Mouse (Mus musculus): ENCODE results near the gene Adgrg2. TPM values are rescaled to one million over a fixed set of nuclear protein-coding genes. Genes with fewer than 3 reads are reported as not detected.

The Adgrg2 gene
- total and polyA plus RNA-seq, 3 experiments = not detected

DNA sequence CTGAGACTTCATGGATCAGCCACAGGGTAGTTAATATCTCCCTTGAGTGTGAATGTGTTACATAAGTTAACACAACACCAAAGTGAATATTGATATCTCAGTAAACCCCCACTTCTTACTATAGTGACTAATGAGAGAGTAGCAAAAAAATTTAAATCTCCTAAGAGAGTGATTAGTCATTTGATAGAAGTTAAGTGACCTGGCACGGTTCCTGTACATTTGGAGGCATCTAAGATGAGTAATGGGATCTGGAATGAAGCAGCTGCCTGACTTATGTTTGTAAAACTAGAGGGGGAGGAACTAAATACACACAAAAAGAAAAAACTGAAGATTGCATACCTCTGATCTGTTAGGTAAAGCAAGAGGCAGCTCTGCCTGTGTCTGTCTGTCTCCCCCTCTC, 118.6 kb downstream of the Adgrg2 start:
- in situ Hi-C loops (cut with MboI; ENCODE audit: low pct_ligation_motif_present, low pct_unique_long_range_greater_than_20kb, low sequenced_read_pairs) (no loop called here), dilution Hi-C loops (cut with MboI; ENCODE audit: extremely low pct_ligation_motif_present, extremely low pct_unique_long_range_greater_than_20kb, low sequenced_read_pairs) (no loop called here)
- TF ChIP-seq CTCF (conservative IDR thresholded peaks at IDR 0.05 in 1 of 2, IDR thresholded peaks at IDR 0.05 in 1 of 2; ENCODE audit: low read depth in 2 of 2, low read length in 2 of 2) (no peak), NELFE (IDR thresholded peaks at IDR 0.05; ENCODE audit: low read depth, low read length) (no peak), IRF4 (IDR thresholded peaks at IDR 0.05; ENCODE audit: low read depth, low read length) (no peak), MYC (IDR thresholded peaks at IDR 0.05; ENCODE audit: low read depth, low read length) (no peak), SMC3 (IDR thresholded peaks at IDR 0.05; ENCODE audit: low read depth, low read length) (no peak), TCF12 (IDR thresholded peaks at IDR 0.05; ENCODE audit: low read depth, low read length) (no peak), POLR2A (IDR thresholded peaks at IDR 0.05; ENCODE audit: low read depth, low read length) (no peak), MAX (IDR thresholded peaks at IDR 0.05; ENCODE audit: low read length) (no peak), ZC3H11A (IDR thresholded peaks at IDR 0.05; ENCODE audit: low read depth, low read length) (no peak), ELF1 (IDR thresholded peaks at IDR 0.05; ENCODE audit: low read depth, low read length) (no peak)
- Histone ChIP-seq H3K4me1 (ENCODE audit: control insufficient read depth in 1 of 2, insufficient read depth in 2 of 2) (no peaks in the 10 kb centered on the region), H3K79me2 (replicated peaks; ENCODE audit: control insufficient read depth, extremely low read depth, insufficient read depth, poor library complexity, severe bottlenecking) (0 out of 2 replicates have a peak, but pooled peaks cover 2% of the 10 kb centered on the region), H3K9ac (ENCODE audit: insufficient read depth, low read depth) (no peak overlapping the region), H3K4me3 (replicated peaks in 1 of 3; ENCODE audit: low read depth in 2 of 3, low read length in 2 of 3, poor library complexity in 1 of 3) (no peak overlapping the region), H3K9me3 (replicated peaks; ENCODE audit: low read length) (no peaks in the 10 kb centered on the region), H3K4me2 (ENCODE audit: insufficient read depth, low read depth, poor library complexity, severe bottlenecking) (no peak overlapping the region), H3K36me3 (replicated peaks in 1 of 2; ENCODE audit: control insufficient read depth in 1 of 2, insufficient read depth in 1 of 2, low read length in 1 of 2) (no peaks in the 10 kb centered on the region), H3K27me3 (replicated peaks) (no peaks in the 10 kb centered on the region), H3K27ac (ENCODE audit: insufficient read depth, low read depth) (no peak overlapping the region)
- no peak for DNase-seq (ENCODE audit: extremely low read depth)

DNA sequence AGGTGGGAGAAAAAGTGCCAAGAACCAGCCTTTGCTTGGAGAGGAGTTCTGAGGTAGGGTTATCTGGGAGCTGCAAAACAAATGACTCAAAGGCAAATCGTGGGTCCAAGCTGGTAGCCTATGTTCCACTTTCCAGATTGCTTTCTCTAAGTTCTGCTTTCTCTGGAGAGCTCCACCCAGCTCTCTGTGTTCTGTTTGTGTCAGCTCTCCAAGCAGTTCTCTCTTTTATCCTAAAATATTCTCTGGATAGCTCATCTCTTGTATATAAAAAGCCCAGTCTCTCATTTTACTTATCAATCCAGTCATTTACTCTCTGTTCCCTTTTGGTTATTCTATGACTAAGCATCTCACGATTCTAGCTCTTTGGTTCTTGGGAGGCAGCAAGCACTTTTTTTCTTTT, 119.7 kb downstream of the Adgrg2 start:
- Histone ChIP-seq H3K9me3 (replicated peaks; ENCODE audit: low read length) (no peaks in the 10 kb centered on the region), H3K4me2 (ENCODE audit: insufficient read depth, low read depth, poor library complexity, severe bottlenecking) (no peak overlapping the region), H3K36me3 (replicated peaks in 1 of 2; ENCODE audit: control insufficient read depth in 1 of 2, insufficient read depth in 1 of 2, low read length in 1 of 2) (no peaks in the 10 kb centered on the region), H3K4me1 (ENCODE audit: control insufficient read depth in 1 of 2, insufficient read depth in 2 of 2) (no peaks in the 10 kb centered on the region), H3K27me3 (replicated peaks) (no peaks in the 10 kb centered on the region), H3K9ac (ENCODE audit: insufficient read depth, low read depth) (no peak overlapping the region), H3K27ac (ENCODE audit: insufficient read depth, low read depth) (no peak overlapping the region), H3K79me2 (replicated peaks; ENCODE audit: control insufficient read depth, extremely low read depth, insufficient read depth, poor library complexity, severe bottlenecking) (no peaks in the 10 kb centered on the region), H3K4me3 (replicated peaks in 1 of 3; ENCODE audit: low read depth in 2 of 3, low read length in 2 of 3, poor library complexity in 1 of 3) (no peak overlapping the region)
- in situ Hi-C loops (cut with MboI; ENCODE audit: low pct_ligation_motif_present, low pct_unique_long_range_greater_than_20kb, low sequenced_read_pairs) (no loop called here), dilution Hi-C loops (cut with MboI; ENCODE audit: extremely low pct_ligation_motif_present, extremely low pct_unique_long_range_greater_than_20kb, low sequenced_read_pairs) (no loop called here)
- TF ChIP-seq RAD21 (IDR thresholded peaks at IDR 0.05; ENCODE audit: low read depth, low read length) (no peak), MEF2A (IDR thresholded peaks at IDR 0.05; ENCODE audit: borderline replicate concordance, low read depth, low read length) (no peak), JUN (IDR thresholded peaks at IDR 0.05; ENCODE audit: insufficient read depth, low read depth, low read length) (no peak), TBP (conservative IDR thresholded peaks at IDR 0.05; ENCODE audit: low read depth, low read length) (no peak), ELF1 (IDR thresholded peaks at IDR 0.05; ENCODE audit: low read depth, low read length) (no peak), NRF1 (IDR thresholded peaks at IDR 0.05; ENCODE audit: low read depth, low read length) (no peak), MXI1 (IDR thresholded peaks at IDR 0.05; ENCODE audit: low read depth, low read length) (no peak), ETS1 (conservative IDR thresholded peaks at IDR 0.05; ENCODE audit: low read depth, low read length) (no peak), GABPA (IDR thresholded peaks at IDR 0.05; ENCODE audit: insufficient replicate concordance, low read depth, low read length) (no peak), NELFE (IDR thresholded peaks at IDR 0.05; ENCODE audit: low read depth, low read length) (no peak), E2F4 (IDR thresholded peaks at IDR 0.05; ENCODE audit: insufficient replicate concordance, low read depth, low read length) (no peak)
- DNase-seq (ENCODE audit: extremely low read depth) = no peak
